Mouse (Mus musculus) embryonic facial prominence, embryonic 11.5 days (tissue): ENCODE measurements at regions not wholly inside any gene's neighbourhood (a gene's known extent, or its start where the extent isn't known, plus 50 kb on each side); places are given as distances from the start of the nearest gene placed in this dataset.

Source experiments
- ATAC-seq: fragments of 200-750 bp; cut with Nextera tagmentation; replicated peaks from 2 replicates; pipeline ENCODE4 v1.8.0; 2017; ENCODE audit warnings: low read depth; ENCODE audit not compliant: insufficient number of reproducible peaks, low FRiP score, low TSS enrichment
- DNase-seq: peaks from one replicate; pipeline ENCODE4 v3.0.0-alpha.2; 2015; ENCODE audit warnings: low spot score
- H3K27ac ChIP-seq: fragments of 300-500 bp; sonication (generic); replicated peaks from 2 replicates; pipeline ENCODE4 v1.5.1; 2014; ENCODE audit warnings: mild to moderate bottlenecking, low read depth, low read length, control low read depth
- H3K27me3 ChIP-seq: fragments of 300-500 bp; sonication (generic); 2 replicates; pipeline ENCODE4 v1.6.1; 2014; ENCODE audit warnings: mild to moderate bottlenecking, low read length, moderate library complexity, mixed read lengths; ENCODE audit not compliant: control insufficient read depth, insufficient read depth
- H3K36me3 ChIP-seq: fragments of 300-500 bp; sonication (generic); replicated peaks from 2 replicates; pipeline ENCODE4 v1.6.1; 2014; ENCODE audit warnings: low read depth, mild to moderate bottlenecking, low read length, moderate library complexity, mixed read lengths; ENCODE audit not compliant: control insufficient read depth, insufficient read depth
- H3K4me1 ChIP-seq: fragments of 300-500 bp; sonication (generic); 2 replicates; pipeline ENCODE4 v1.6.1; 2014; ENCODE audit warnings: low read length, mixed read lengths; ENCODE audit not compliant: control insufficient read depth, insufficient read depth
- H3K4me2 ChIP-seq: fragments of 300-500 bp; sonication (generic); 2 replicates; pipeline ENCODE4 v1.6.1; 2014; ENCODE audit warnings: low read depth, mild to moderate bottlenecking, control low read depth, low read length, moderate library complexity
- H3K4me3 ChIP-seq: fragments of 300-500 bp; sonication (generic); 2 replicates; pipeline ENCODE4 v1.5.1; 2014; ENCODE audit warnings: low read depth, low read length, control low read depth
- H3K9ac ChIP-seq: fragments of 300-500 bp; sonication (generic); replicated peaks from 2 replicates; pipeline ENCODE4 v1.6.1; 2014; ENCODE audit warnings: mild to moderate bottlenecking, control low read depth, low read length
- H3K9me3 ChIP-seq: fragments of 300-500 bp; sonication (generic); replicated peaks from 2 replicates; pipeline ENCODE4 v1.6.1; 2016; ENCODE audit warnings: mild to moderate bottlenecking, low read length, inconsistent platforms, mixed read lengths; ENCODE audit not compliant: control insufficient read depth
- WGBS: fragments of 180-500 bp; shearing (Covaris S2); extraction: QIAGEN DNeasy Blood & Tissue Kit; methylation state at CpG from one replicate; pipeline ENCODE4 v1.1.7; 2014; 5-methylcytosine and 5-hydroxymethylcytosine counted together

GRCm38 (mm10) chr2:72741746-72742145, 238.5 kb downstream of the Sp3 start:
- no peak for DNase-seq
- H3K27me3 ChIP-seq, result no peaks in the 10 kb centered on the region
- no peak overlapping the region for H3K4me2 ChIP-seq
- H3K9me3 ChIP-seq, result no peaks in the 10 kb centered on the region
- no peak overlapping the region for H3K4me3 ChIP-seq
- H3K9ac ChIP-seq, result no peak overlapping the region
- H3K27ac ChIP-seq, result no peak overlapping the region
- ATAC-seq, result no peak
- 94% methylated on average over 5 of the region's 5 CpGs for WGBS
- no peaks in the 10 kb centered on the region for H3K36me3 ChIP-seq
- H3K4me1 ChIP-seq, result no peaks in the 10 kb centered on the region; the same call in 1 of the 2 replicates

GRCm38 (mm10) chr2:72743651-72744050, 236.6 kb downstream of the Sp3 start:
- H3K4me1 ChIP-seq, result no peaks in the 10 kb centered on the region; the same call in 1 of the 2 replicates
- H3K36me3 ChIP-seq, result no peaks in the 10 kb centered on the region
- H3K27ac ChIP-seq, result no peak overlapping the region
- no peak overlapping the region for H3K9ac ChIP-seq
- WGBS, result 93% methylated on average over 3 of the region's 3 CpGs
- ATAC-seq, result no peak
- H3K4me3 ChIP-seq, result no peak overlapping the region
- DNase-seq, result no peak
- H3K27me3 ChIP-seq, result no peaks in the 10 kb centered on the region
- no peaks in the 10 kb centered on the region for H3K9me3 ChIP-seq
- H3K4me2 ChIP-seq, result no peak overlapping the region

GRCm38 (mm10) chr2:72744901-72745300, 235.3 kb downstream of the Sp3 start:
- Histone ChIP-seq H3K9me3 (no peaks in the 10 kb centered on the region), H3K27ac (no peak overlapping the region), H3K9ac (no peak overlapping the region), H3K4me2 (no peak overlapping the region), H3K4me3 (no peak overlapping the region), H3K36me3 (no peaks in the 10 kb centered on the region), H3K27me3 (no peaks in the 10 kb centered on the region), H3K4me1 (no peaks in the 10 kb centered on the region; the same call in 1 of the 2 replicates)
- 79% methylated on average over 4 of the region's 4 CpGs for WGBS
- no peak for ATAC-seq
- no peak for DNase-seq

GRCm38 (mm10) chr2:72746476-72747215, 233.6 kb downstream of the Sp3 start:
- Histone ChIP-seq H3K27ac (no peak overlapping the region), H3K27me3 (no peaks in the 10 kb centered on the region), H3K4me3 (no peak overlapping the region), H3K9ac (no peak overlapping the region), H3K36me3 (no peaks in the 10 kb centered on the region), H3K4me2 (no peak overlapping the region), H3K9me3 (no peaks in the 10 kb centered on the region), H3K4me1 (no peaks in the 10 kb centered on the region)
- ATAC-seq, result no peak
- no peak for DNase-seq
- WGBS, result 67% methylated on average over 16 of the region's 16 CpGs

GRCm38 (mm10) chr2:72747299-72747698, 232.9 kb downstream of the Sp3 start:
- Histone ChIP-seq H3K9ac (no peak overlapping the region), H3K9me3 (no peaks in the 10 kb centered on the region), H3K4me2 (no peak overlapping the region), H3K27me3 (no peaks in the 10 kb centered on the region), H3K4me3 (no peak overlapping the region), H3K4me1 (no peaks in the 10 kb centered on the region), H3K27ac (no peak overlapping the region), H3K36me3 (no peaks in the 10 kb centered on the region)
- 87% methylated on average over 5 of the region's 5 CpGs for whole genome bisulfite sequencing
- no peak for ATAC-seq
- DNase-seq, result no peak

- WGBS, result 84% methylated on average over 1 of the region's 1 CpGs
Measured at GRCm38 (mm10) chr2:72749495-72749894, 230.8 kb downstream of the Sp3 start.

GRCm38 (mm10) chr2:72751441-72751840, 228.8 kb downstream of the Sp3 start:
- H3K4me3 ChIP-seq, result no peak overlapping the region
- 76% methylated on average over 1 of the region's 1 CpGs for WGBS
- DNase-seq, result no peak
- no peaks in the 10 kb centered on the region for H3K36me3 ChIP-seq
- ATAC-seq, result no peak
- H3K4me2 ChIP-seq, result no peak overlapping the region
- H3K9me3 ChIP-seq, result no peaks in the 10 kb centered on the region
- no peaks in the 10 kb centered on the region for H3K4me1 ChIP-seq
- H3K9ac ChIP-seq, result no peak overlapping the region
- no peak overlapping the region for H3K27ac ChIP-seq
- H3K27me3 ChIP-seq, result no peaks in the 10 kb centered on the region

More at GRCm38 (mm10) chr2:72749495-72749894, 230.8 kb downstream of the Sp3 start:
- Histone ChIP-seq H3K9ac (no peak overlapping the region), H3K27ac (no peak overlapping the region), H3K4me1 (no peaks in the 10 kb centered on the region), H3K4me3 (no peak overlapping the region), H3K4me2 (no peak overlapping the region), H3K27me3 (no peaks in the 10 kb centered on the region), H3K9me3 (no peaks in the 10 kb centered on the region), H3K36me3 (no peaks in the 10 kb centered on the region)
- DNase-seq, result no peak
- no peak for ATAC-seq

- no peaks in the 10 kb centered on the region for H3K4me1 ChIP-seq
- H3K9me3 ChIP-seq, result no peaks in the 10 kb centered on the region
- 74% methylated on average over 4 of the region's 4 CpGs for WGBS
Measured at GRCm38 (mm10) chr2:72752624-72753176, 227.5 kb downstream of the Sp3 start.

More at GRCm38 (mm10) chr2:72752624-72753176, 227.5 kb downstream of the Sp3 start:
- Histone ChIP-seq H3K36me3 (no peaks in the 10 kb centered on the region), H3K9ac (no peak overlapping the region), H3K4me2 (no peak overlapping the region), H3K27me3 (no peaks in the 10 kb centered on the region), H3K4me3 (no peak overlapping the region), H3K27ac (no peak overlapping the region)
- DNase-seq, result no peak
- ATAC-seq, result no peak
